Mouse (Mus musculus): Measurements from ENCODE around the gene Prdm15.

Prdm15 gene

GRCm38 (mm10) chr16:97851741-97852319 is at the start of gene Prdm15:
TSS of gene Prdm15 (minus strand) at chr16:97851850.
- DNase-seq, result peak; percentile 87

GRCm38 (mm10) chr16:97897346-97898024 is 45.8 kb upstream of the Prdm15 start:
- no peak for DNase-seq

GRCm38 (mm10) chr16:97887762-97888161 is 36.1 kb upstream of the Prdm15 start:
- peak; percentile 24 for DNase-seq

- no peak for DNase-seq
These were observed 32.0 kb upstream of the Prdm15 start for GRCm38 (mm10) chr16:97883696-97884095.

- no peak for DNase-seq
These were observed 31.2 kb upstream of the Prdm15 start for GRCm38 (mm10) chr16:97882891-97883290.

- DNase-seq, result no peak
These were observed 27.5 kb upstream of the Prdm15 start for GRCm38 (mm10) chr16:97879134-97879533.

GRCm38 (mm10) chr16:97877502-97877901 is 25.9 kb upstream of the Prdm15 start:
- no peak for DNase-seq

- DNase-seq, result no peak
These were observed 23.5 kb upstream of the Prdm15 start for GRCm38 (mm10) chr16:97875101-97875500.

GRCm38 (mm10) chr16:97874376-97874775 is 22.7 kb upstream of the Prdm15 start:
- DNase-seq, result no peak

GRCm38 (mm10) chr16:97872657-97873056 is 21.0 kb upstream of the Prdm15 start:
- peak; percentile 15 for DNase-seq

- no peak for DNase-seq
These were observed 17.8 kb upstream of the Prdm15 start for GRCm38 (mm10) chr16:97869193-97870102.

GRCm38 (mm10) chr16:97863932-97864467 is 12.3 kb upstream of the Prdm15 start:
- no peak for DNase-seq

- DNase-seq, result no peak
These were observed 4.4 kb upstream of the Prdm15 start for GRCm38 (mm10) chr16:97856050-97856449.

- peak; percentile 89 for DNase-seq
These were observed 449 bp downstream of the Prdm15 start for GRCm38 (mm10) chr16:97851061-97851740.

- DNase-seq, result no peak
These were observed 986 bp downstream of the Prdm15 start for GRCm38 (mm10) chr16:97850667-97851060.

GRCm38 (mm10) chr16:97848832-97849231 is 2.8 kb downstream of the Prdm15 start:
- DNase-seq, result no peak

- DNase-seq, result no peak
These were observed 6.4 kb downstream of the Prdm15 start for GRCm38 (mm10) chr16:97844967-97845937.

- no peak for DNase-seq
These were observed 19.5 kb downstream of the Prdm15 start for GRCm38 (mm10) chr16:97832154-97832553.

GRCm38 (mm10) chr16:97828207-97828606 is 23.4 kb downstream of the Prdm15 start:
- no peak for DNase-seq

GRCm38 (mm10) chr16:97823311-97824007 is 28.2 kb downstream of the Prdm15 start:
- DNase-seq, result no peak

GRCm38 (mm10) chr16:97819532-97819931 is 32.1 kb downstream of the Prdm15 start:
- DNase-seq, result no peak
